Mouse (Mus musculus) kidney, embryonic 14.5 days (tissue): ENCODE measurements around the gene Tmx1. TPM values are rescaled to one million over a fixed set of nuclear protein-coding genes. Genes with fewer than 3 reads are reported as not detected.
A peak's percentile ranks its signal among the peaks of the same experiment; 100 is the strongest.

Experiments used
- ATAC-seq: fragments of 200-750 bp; cut with Nextera tagmentation; 2 replicates; pipeline ENCODE4 v1.8.0; 2017; ENCODE audit warnings: moderate number of reproducible peaks, mild to moderate bottlenecking, moderate TSS enrichment, moderate library complexity; ENCODE audit not compliant: low FRiP score, low TSS enrichment
- H3K27ac ChIP-seq: fragments of 300-500 bp; sonication (generic); 2 replicates; pipeline ENCODE4 v1.5.1; 2014; ENCODE audit warnings: low read depth, mild to moderate bottlenecking, low read length, moderate library complexity, mixed read lengths
- H3K27me3 ChIP-seq: fragments of 300-500 bp; sonication (generic); 2 replicates; pipeline ENCODE4 v1.6.1; 2014; ENCODE audit warnings: mild to moderate bottlenecking, low read length; ENCODE audit not compliant: control insufficient read depth, insufficient read depth
- H3K36me3 ChIP-seq: fragments of 300-500 bp; sonication (generic); 2 replicates; pipeline ENCODE4 v1.6.1; 2014; ENCODE audit warnings: low read length, mixed read lengths; ENCODE audit not compliant: control insufficient read depth, insufficient read depth
- H3K4me1 ChIP-seq: fragments of 300-500 bp; sonication (generic); 2 replicates; pipeline ENCODE4 v1.6.1; 2014; ENCODE audit warnings: low read length, mixed read lengths; ENCODE audit not compliant: control insufficient read depth, insufficient read depth
- H3K4me2 ChIP-seq: fragments of 300-500 bp; sonication (generic); replicated peaks from 2 replicates; pipeline ENCODE4 v1.6.1; 2014; ENCODE audit warnings: low read depth, mild to moderate bottlenecking, low read length
- H3K4me3 ChIP-seq: fragments of 300-500 bp; sonication (generic); 2 replicates; pipeline ENCODE4 v1.5.1; 2014; ENCODE audit warnings: mild to moderate bottlenecking, low read length
- H3K9ac ChIP-seq: fragments of 300-500 bp; sonication (generic); 2 replicates; pipeline ENCODE4 v1.6.1; 2014; ENCODE audit warnings: low read depth, mild to moderate bottlenecking, low read length, moderate library complexity
- H3K9me3 ChIP-seq: fragments of 300-500 bp; sonication (generic); 2 replicates; pipeline ENCODE4 v1.6.1; 2016; ENCODE audit warnings: low read length; ENCODE audit not compliant: control insufficient read depth
- WGBS: fragments of 180-500 bp; shearing (Covaris S2); extraction: QIAGEN DNeasy Blood & Tissue Kit; methylation state at CpG from one replicate; pipeline ENCODE4 v1.1.7; 2014; 5-methylcytosine and 5-hydroxymethylcytosine counted together
- polyA plus RNA-seq: library from polyadenylated mRNA; unstranded; fragments of >200 nt; fragmentation: Nextera tagmentation; extraction: Ambion mirVana; gene quantifications from 2 replicates; pipeline ENCODE4 v1.2.1, GENCODE M21; 2014

Gene Tmx1
- polyA plus RNA-seq, 1 experiment from 2014 or later: 81.7 TPM

GRCm38 (mm10) chr12:70476884-70477576, 24.1 kb downstream of the Tmx1 start:
- H3K4me2 ChIP-seq: peak overlapping the region; percentile 12; the same call in 1 of the 2 replicates
- no peaks in the 10 kb centered on the region for H3K4me1 ChIP-seq
- H3K27ac ChIP-seq: no peak overlapping the region
- H3K9ac ChIP-seq: no peak overlapping the region
- 60% methylated on average over 16 of the region's 16 CpGs for whole genome bisulfite sequencing
- H3K9me3 ChIP-seq: no peaks in the 10 kb centered on the region
- H3K27me3 ChIP-seq: no peaks in the 10 kb centered on the region
- H3K4me3 ChIP-seq: no peak overlapping the region; the same call in 1 of the 2 replicates
- ATAC-seq: peak; percentile 60
- H3K36me3 ChIP-seq: no peaks in the 10 kb centered on the region

DNA sequence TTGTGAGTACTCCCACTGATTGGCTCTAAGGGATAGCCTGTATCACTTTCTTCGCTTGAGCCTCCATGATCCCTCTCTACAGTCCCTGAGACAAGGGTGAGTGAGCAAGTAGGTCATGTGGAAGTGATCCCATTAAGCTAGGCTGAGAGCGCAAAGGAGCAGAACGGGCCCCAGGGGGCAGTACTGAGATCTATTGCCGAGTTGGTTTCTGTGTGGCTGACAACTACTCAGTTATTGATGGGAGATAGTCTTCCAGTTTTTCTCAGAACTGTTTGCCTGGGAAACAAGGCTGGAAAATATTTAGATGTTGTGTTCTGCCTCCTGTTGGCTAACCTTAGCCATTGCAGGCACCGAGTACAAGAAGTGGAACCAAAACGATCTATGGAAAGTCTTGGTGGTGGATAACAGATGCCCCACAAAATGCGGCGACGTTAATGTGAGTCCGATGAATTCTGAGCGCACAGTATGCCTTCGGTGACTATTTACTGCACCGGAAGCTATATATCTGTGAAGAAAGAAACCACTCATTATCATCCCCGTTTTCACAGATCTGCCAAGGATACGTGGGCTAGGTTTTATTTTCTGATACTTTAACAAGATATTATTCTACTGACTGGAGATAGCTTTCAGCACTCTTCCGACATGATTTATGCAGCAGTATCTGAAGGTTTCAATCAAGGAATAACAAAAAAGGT, 24.8 kb downstream of the Tmx1 start:
- Histone ChIP-seq H3K27ac (no peak overlapping the region), H3K9me3 (no peaks in the 10 kb centered on the region), H3K27me3 (no peaks in the 10 kb centered on the region), H3K4me1 (no peaks in the 10 kb centered on the region), H3K4me3 (no peak overlapping the region), H3K4me2 (peak overlapping the region; percentile 12; the same call in 1 of the 2 replicates), H3K36me3 (no peaks in the 10 kb centered on the region), H3K9ac (no peak overlapping the region)
- WGBS: 77% methylated on average over 16 of the region's 16 CpGs
- ATAC-seq: peak; percentile 83

DNA sequence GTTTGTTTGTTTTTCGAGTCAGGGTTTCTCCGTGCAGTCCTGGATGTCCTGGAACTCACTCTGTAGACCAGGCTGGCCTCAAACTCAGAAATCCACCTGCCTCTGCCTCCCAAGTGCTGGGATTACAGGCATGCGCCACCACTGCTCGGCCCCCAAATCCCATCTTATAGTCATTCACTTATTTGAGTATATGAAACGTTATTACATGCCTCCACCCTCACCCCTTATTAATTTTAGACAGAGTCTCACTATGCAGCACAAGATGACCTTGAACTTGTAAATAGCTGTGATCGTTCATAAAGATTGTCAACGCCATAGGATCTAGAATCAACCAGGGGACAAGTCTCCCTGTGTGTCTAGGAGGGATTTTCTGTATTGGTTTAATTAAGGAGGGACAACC, 33.1 kb downstream of the Tmx1 start:
- no peak overlapping the region for H3K27ac ChIP-seq
- H3K36me3 ChIP-seq: no peaks in the 10 kb centered on the region
- H3K9ac ChIP-seq: no peak overlapping the region
- H3K4me2 ChIP-seq: no peak overlapping the region
- no peaks in the 10 kb centered on the region for H3K27me3 ChIP-seq
- 84% methylated on average over 7 of the region's 7 CpGs for WGBS
- no peak for ATAC-seq
- no peaks in the 10 kb centered on the region for H3K4me1 ChIP-seq
- H3K9me3 ChIP-seq: no peaks in the 10 kb centered on the region
- H3K4me3 ChIP-seq: no peak overlapping the region

DNA sequence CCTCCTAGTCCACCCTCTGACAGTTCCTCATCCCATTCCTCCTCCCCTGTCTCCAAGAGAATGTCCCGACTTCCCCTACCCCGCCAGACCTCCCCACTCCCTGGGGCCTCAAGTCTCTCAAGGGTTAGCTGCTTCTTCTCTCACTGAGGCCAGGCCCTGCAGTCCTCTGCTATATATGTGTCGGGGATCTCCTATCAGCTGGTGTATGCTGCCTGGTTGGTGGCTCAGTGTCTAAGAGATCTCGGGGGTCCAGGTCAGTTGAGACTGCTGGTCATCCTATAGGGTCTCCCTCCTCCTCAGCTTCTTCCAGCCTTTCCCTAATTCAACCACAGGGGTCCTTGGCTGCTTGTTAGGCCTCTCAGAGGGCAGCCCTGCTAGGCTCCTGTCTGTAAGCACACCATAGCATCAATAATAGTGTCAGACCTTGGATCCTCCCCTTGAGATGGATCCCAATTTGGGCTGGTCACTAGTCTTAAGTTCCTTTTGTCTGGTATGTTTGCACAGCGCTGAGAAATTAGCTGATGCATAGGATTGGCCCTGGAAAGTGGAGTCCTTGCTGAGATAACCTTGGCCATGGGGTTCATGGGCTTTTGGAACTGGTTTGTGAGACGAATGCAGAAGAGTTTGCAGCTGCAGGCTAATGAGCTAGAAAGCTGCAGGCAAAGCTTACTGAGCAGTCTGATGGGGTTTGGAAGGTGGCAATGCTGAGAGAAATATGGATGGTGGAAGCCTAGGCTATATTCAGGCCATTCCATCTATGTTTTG, 34.0 kb downstream of the Tmx1 start:
- no peak overlapping the region for H3K4me3 ChIP-seq
- H3K4me2 ChIP-seq: no peak overlapping the region
- H3K27me3 ChIP-seq: no peaks in the 10 kb centered on the region
- H3K9ac ChIP-seq: no peak overlapping the region
- H3K4me1 ChIP-seq: no peaks in the 10 kb centered on the region
- no peaks in the 10 kb centered on the region for H3K9me3 ChIP-seq
- ATAC-seq: no peak
- H3K27ac ChIP-seq: no peak overlapping the region
- WGBS: 73% methylated on average over 6 of the region's 6 CpGs
- no peaks in the 10 kb centered on the region for H3K36me3 ChIP-seq

- no peaks in the 10 kb centered on the region for H3K36me3 ChIP-seq
- H3K27me3 ChIP-seq: no peaks in the 10 kb centered on the region
- H3K27ac ChIP-seq: no peak overlapping the region
- H3K9ac ChIP-seq: no peak overlapping the region
- no peaks in the 10 kb centered on the region for H3K9me3 ChIP-seq
- H3K4me2 ChIP-seq: no peak overlapping the region
- H3K4me3 ChIP-seq: no peak overlapping the region
- H3K4me1 ChIP-seq: no peaks in the 10 kb centered on the region
- 93% methylated on average over 10 of the region's 10 CpGs for WGBS
- ATAC-seq: no peak
These were observed 39.5 kb downstream of the Tmx1 start for GRCm38 (mm10) chr12:70492441-70492840.

DNA sequence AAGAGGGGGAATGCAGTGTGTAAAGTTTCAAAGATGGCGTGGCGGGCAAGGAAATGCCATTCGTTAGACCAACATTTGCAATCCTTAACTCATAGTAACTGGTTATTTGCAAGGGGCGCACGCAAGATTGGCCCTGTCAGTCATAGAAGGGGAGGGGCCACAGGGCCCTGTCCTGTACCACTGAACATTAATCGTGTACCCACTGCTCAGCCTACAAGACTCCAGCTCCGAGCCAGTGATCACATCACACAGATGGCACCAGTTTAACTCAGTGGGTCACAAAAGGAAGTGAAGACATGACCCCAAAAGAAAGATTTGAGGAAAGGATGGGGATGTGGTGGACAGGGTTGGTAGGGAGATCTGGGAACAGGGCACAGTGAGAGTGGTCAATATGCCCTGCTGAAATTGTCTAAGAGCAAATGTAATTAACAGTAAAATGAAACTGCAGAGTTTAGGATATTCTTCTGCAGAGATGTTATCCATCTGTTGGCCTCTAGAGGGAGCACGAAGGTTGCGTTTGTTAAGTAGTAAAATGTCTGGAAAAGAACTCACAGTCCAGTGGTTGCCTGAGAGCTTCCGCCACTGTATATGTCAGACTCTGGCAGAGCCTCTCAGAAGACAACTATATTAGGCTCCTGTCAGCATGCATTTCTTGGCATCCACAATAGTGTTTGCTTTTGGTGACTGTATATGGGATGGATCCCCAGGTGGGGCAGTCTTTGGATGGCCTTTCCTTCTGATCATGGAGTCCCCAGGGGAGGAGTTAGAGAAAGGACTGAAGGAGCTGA, 41.8 kb downstream of the Tmx1 start:
- Histone ChIP-seq H3K27ac (no peak overlapping the region), H3K4me3 (no peak overlapping the region), H3K9me3 (no peaks in the 10 kb centered on the region), H3K27me3 (no peaks in the 10 kb centered on the region), H3K4me1 (no peaks in the 10 kb centered on the region), H3K4me2 (no peak overlapping the region), H3K9ac (no peak overlapping the region), H3K36me3 (no peaks in the 10 kb centered on the region)
- ATAC-seq: 0 out of 2 replicates have a peak, but pooled peaks have one; percentile 57
- 60% methylated on average over 10 of the region's 10 CpGs for WGBS

- Histone ChIP-seq H3K9ac (no peak overlapping the region), H3K4me2 (no peak overlapping the region), H3K4me1 (no peaks in the 10 kb centered on the region), H3K36me3 (no peaks in the 10 kb centered on the region), H3K4me3 (no peak overlapping the region), H3K27me3 (no peaks in the 10 kb centered on the region), H3K27ac (no peak overlapping the region), H3K9me3 (no peaks in the 10 kb centered on the region)
- 0 out of 2 replicates have a peak, but pooled peaks have one; percentile 28 for ATAC-seq
- WGBS: 70% methylated on average over 4 of the region's 4 CpGs
These were observed 42.5 kb downstream of the Tmx1 start for GRCm38 (mm10) chr12:70495282-70495922.

GRCm38 (mm10) chr12:70498091-70498490, 45.2 kb downstream of the Tmx1 start:
- 84% methylated on average over 3 of the region's 3 CpGs for WGBS
- H3K9me3 ChIP-seq: no peaks in the 10 kb centered on the region
- ATAC-seq: no peak
- no peaks in the 10 kb centered on the region for H3K36me3 ChIP-seq
- no peak overlapping the region for H3K4me2 ChIP-seq
- H3K4me1 ChIP-seq: no peaks in the 10 kb centered on the region
- H3K27ac ChIP-seq: no peak overlapping the region
- H3K27me3 ChIP-seq: no peaks in the 10 kb centered on the region
- no peak overlapping the region for H3K9ac ChIP-seq
- H3K4me3 ChIP-seq: no peak overlapping the region
